Mouse (Mus musculus): ENCODE data around the gene 1810010H24Rik.

DNA sequence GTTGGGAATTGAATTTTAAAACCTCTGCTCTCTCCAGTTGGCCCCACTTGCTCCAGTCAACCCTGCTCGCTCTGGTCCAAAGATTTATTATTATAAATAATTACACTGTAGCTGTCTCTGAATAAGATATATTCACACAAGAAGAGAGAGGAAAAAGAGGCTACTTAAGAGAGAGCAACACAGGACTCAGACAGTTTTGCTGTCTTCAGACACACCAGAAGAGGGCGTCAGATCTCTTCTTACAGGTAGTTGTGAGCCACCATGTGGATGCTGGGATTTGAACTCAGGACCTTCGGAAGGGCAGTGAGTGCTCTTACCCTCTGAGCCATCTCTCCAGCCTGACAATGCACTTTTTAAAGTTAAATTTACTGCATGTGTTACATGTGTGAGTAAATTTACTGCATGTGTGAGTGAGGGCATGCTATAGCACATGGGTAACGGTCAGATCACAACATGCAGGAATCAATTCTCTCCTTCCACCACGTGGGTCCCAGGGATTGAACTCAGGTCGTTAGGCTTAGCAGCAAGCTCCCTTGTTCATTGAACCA is 8.1 kb upstream of the 1810010H24Rik start:
- TF ChIP-seq HCFC1 (IDR thresholded peaks at IDR 0.05; ENCODE audit: borderline replicate concordance, insufficient read depth, low read length) (no peak), MAFK (IDR thresholded peaks at IDR 0.05; ENCODE audit: insufficient read depth, low read depth, low read length) (no peak), ZNF384 (IDR thresholded peaks at IDR 0.05; ENCODE audit: low read depth, low read length) (no peak)

Data from ES-E14 (cell line).